Mouse (Mus musculus) spleen, adult 2 months (tissue): Measurements from ENCODE around the gene Esyt1. TPM values are rescaled to one million over a fixed set of nuclear protein-coding genes. Genes with fewer than 3 reads are reported as not detected.

Source experiments
- DNase-seq, 2 experiments: peaks; one replicate each; pipeline versions ENCODE4 v3.0.0 to v3.0.0-alpha.2; 2012 to 2021; ENCODE audit warnings: low spot score in 2 of 2, low read depth in 1 of 2
- H3K27ac ChIP-seq: fragments of 200-500 bp; 2 replicates; pipeline ENCODE4 v1.5.1; 2012; ENCODE audit warnings: low read length, inconsistent platforms; ENCODE audit not compliant: insufficient read depth
- H3K27me3 ChIP-seq: fragments of 200-500 bp; 2 replicates; pipeline ENCODE4 v1.6.1; 2012; ENCODE audit warnings: mild to moderate bottlenecking, moderate library complexity, low read length, inconsistent platforms; ENCODE audit not compliant: control insufficient read depth, insufficient read depth
- H3K36me3 ChIP-seq: fragments of 200-500 bp; 2 replicates; pipeline ENCODE4 v1.6.1; 2012; ENCODE audit warnings: mild to moderate bottlenecking, low read length, inconsistent platforms; ENCODE audit not compliant: control insufficient read depth, insufficient read depth
- H3K4me1 ChIP-seq: fragments of 200-500 bp; 2 replicates; pipeline ENCODE4 v1.6.1; 2011; ENCODE audit warnings: inconsistent platforms; ENCODE audit not compliant: control insufficient read depth, insufficient read depth, insufficient read length
- H3K4me3 ChIP-seq: fragments of 200-500 bp; 2 replicates; pipeline ENCODE4 v1.5.1; 2011; ENCODE audit warnings: mild to moderate bottlenecking, inconsistent platforms; ENCODE audit not compliant: insufficient read depth, insufficient read length; ENCODE audit errors: extremely low read depth
- CTCF ChIP-seq: fragments of 200-500 bp; IDR thresholded peaks from 2 replicates; pipeline ENCODE4 v1.5.1; 2011; ENCODE audit warnings: mild to moderate bottlenecking, inconsistent platforms; ENCODE audit not compliant: insufficient read depth, insufficient read length, insufficient replicate concordance; ENCODE audit errors: extremely low read depth
- POLR2A ChIP-seq: fragments of 200-500 bp; IDR thresholded peaks from 2 replicates; pipeline ENCODE4 v1.6.1; 2011; ENCODE audit warnings: low read depth, low read length, inconsistent platforms
- WGBS: fragments of 180-500 bp; shearing (Covaris S2); methylation state at CpG from one replicate; pipeline ENCODE4 v1.1.7; 2018; 5-methylcytosine and 5-hydroxymethylcytosine counted together
- polyA plus RNA-seq: library from polyadenylated mRNA; depleted of rRNA; stranded (reverse); fragments of >200 nt; gene quantifications from 2 replicates; pipeline ENCODE4 v1.2.3, GENCODE M21; 2012

The Esyt1 gene
- polyA plus RNA-seq, 1 experiment = 121 TPM

- WGBS = 86% methylated on average over 6 of the region's 6 CpGs
- Histone ChIP-seq H3K4me1 (peaks cover 10% of the 10 kb centered on the region; the same call in 1 of the 2 replicates), H3K27ac (no peak overlapping the region), H3K4me3 (no peak overlapping the region), H3K36me3 (no peaks in the 10 kb centered on the region), H3K27me3 (no peaks in the 10 kb centered on the region)
- no peak for TF ChIP-seq POLR2A
- no peak for TF ChIP-seq CTCF
- no peak for DNase-seq
Measured at GRCm38 (mm10) chr10:128497134-128497737, 28.4 kb downstream of the Esyt1 start.

GRCm38 (mm10) chr10:128496509-128497077, 29.1 kb downstream of the Esyt1 start:
- H3K27me3 ChIP-seq = no peaks in the 10 kb centered on the region
- no peak overlapping the region for H3K4me3 ChIP-seq
- DNase-seq = no peak
- H3K36me3 ChIP-seq = no peaks in the 10 kb centered on the region; the same call in 1 of the 2 replicates
- H3K27ac ChIP-seq = no peak overlapping the region
- peaks cover 14% of the 10 kb centered on the region; the same call in 1 of the 2 replicates for H3K4me1 ChIP-seq
- TF ChIP-seq CTCF = no peak
- no peak for TF ChIP-seq POLR2A
- WGBS = 86% methylated on average over 6 of the region's 6 CpGs

GRCm38 (mm10) chr10:128495903-128496302, 29.8 kb downstream of the Esyt1 start:
- 45% methylated on average over 4 of the region's 4 CpGs for WGBS
- no peaks in the 10 kb centered on the region for H3K27me3 ChIP-seq
- peaks cover 4% of the 10 kb centered on the region for H3K36me3 ChIP-seq
- no peak overlapping the region for H3K27ac ChIP-seq
- no peak overlapping the region for H3K4me3 ChIP-seq
- DNase-seq = no peak
- H3K4me1 ChIP-seq = peaks cover 14% of the 10 kb centered on the region; the same call in 1 of the 2 replicates
- TF ChIP-seq POLR2A (no peak), CTCF (no peak)

- 48% methylated on average over 2 of the region's 2 CpGs for WGBS
- Histone ChIP-seq H3K27me3 (no peaks in the 10 kb centered on the region), H3K4me1 (peaks cover 14% of the 10 kb centered on the region; the same call in 1 of the 2 replicates), H3K36me3 (peaks cover 9% of the 10 kb centered on the region), H3K27ac (peak overlapping the region; percentile 96), H3K4me3 (0 out of 2 replicates have a peak overlapping the region, but pooled peaks have one; percentile 71)
- DNase-seq = no peak
- TF ChIP-seq CTCF (0 out of 2 replicates have a peak, but pooled peaks have one; percentile 1), POLR2A (no peak)
Measured at GRCm38 (mm10) chr10:128495270-128495669, 30.4 kb downstream of the Esyt1 start.

GRCm38 (mm10) chr10:128494667-128495245, 30.9 kb downstream of the Esyt1 start:
- 27% methylated on average over 11 of the region's 11 CpGs for WGBS
- Histone ChIP-seq H3K36me3 (peaks cover 13% of the 10 kb centered on the region), H3K4me1 (peaks cover 14% of the 10 kb centered on the region; the same call in 1 of the 2 replicates), H3K27me3 (no peaks in the 10 kb centered on the region), H3K27ac (peak overlapping the region; percentile 96), H3K4me3 (peak overlapping the region; percentile 71)
- no peak for DNase-seq
- TF ChIP-seq CTCF (no peak), POLR2A (no peak)

- peaks cover 14% of the 10 kb centered on the region; the same call in 1 of the 2 replicates for H3K4me1 ChIP-seq
- TF ChIP-seq CTCF (peak; percentile 75; the same call in 1 of the 2 replicates), POLR2A (peak; percentile 96)
- H3K4me3 ChIP-seq = peak within 1 kb of the TSS; percentile 71
- no peaks in the 10 kb centered on the region for H3K27me3 ChIP-seq
- under 1% methylated on average over 45 of the region's 45 CpGs for WGBS
- H3K36me3 ChIP-seq = peaks cover 17% of the 10 kb centered on the region
- peak; percentile 95 to 97 for DNase-seq
- H3K27ac ChIP-seq = peak within 1 kb of the TSS; percentile 98
Measured at GRCm38 (mm10) chr10:128493695-128494666, 31.7 kb downstream of the Esyt1 start, which contains the start of gene Myl6. TSS of gene Myl6 (minus strand) at chr10:128494145.
